Mouse (Mus musculus): ENCODE data around the gene Gm47791. TPM values are rescaled to one million over a fixed set of nuclear protein-coding genes. Genes with fewer than 3 reads are reported as not detected.
A peak's percentile ranks its signal among the peaks of the same experiment; 100 is the strongest.

Gm47791 gene
- total and polyA plus RNA-seq, 2 experiments from 2014 or later = not detected

DNA sequence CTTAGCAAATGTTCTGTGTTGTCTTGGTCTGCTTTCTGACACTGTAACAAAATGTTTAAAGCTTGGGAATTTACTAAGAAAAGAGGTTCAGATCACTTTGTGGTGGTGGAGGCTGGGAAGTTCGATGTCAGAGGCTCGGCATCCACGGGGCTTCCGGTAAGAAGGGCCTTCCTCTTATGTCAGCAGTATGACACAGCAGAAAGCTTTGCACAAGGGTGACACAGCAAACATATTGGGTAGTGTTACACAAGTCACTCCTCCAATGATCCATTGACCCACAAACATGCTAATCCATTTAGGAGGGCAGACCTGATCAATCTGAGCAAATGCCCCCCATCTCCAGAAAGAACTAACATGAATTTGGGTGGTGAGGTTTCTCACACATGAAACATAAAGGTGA, 26.0 kb upstream of the Gm47791 start:
- no peak overlapping the region for H3K4me3 ChIP-seq (ENCODE audit: low read depth, low read length)
- no peaks in the 10 kb centered on the region for H3K9me3 ChIP-seq (ENCODE audit: low read length)
- no peak overlapping the region for H3K4me2 ChIP-seq (ENCODE audit: low read depth)
- no peak for DNase-seq
- no peaks in the 10 kb centered on the region for H3K36me3 ChIP-seq (ENCODE audit: insufficient read depth)
- no peak overlapping the region for H3K27ac ChIP-seq (ENCODE audit: low read depth, low read length)
- 92% methylated on average over 4 of the region's 4 CpGs for WGBS
- no peak for TF ChIP-seq CTCF (IDR thresholded peaks at IDR 0.05; ENCODE audit: low read depth)
- ATAC-seq = no peak
- H3K27me3 ChIP-seq (ENCODE audit: insufficient read depth, low read length) = no peaks in the 10 kb centered on the region
- 0 out of 2 replicates have a peak, but pooled peaks cover 4% of the 10 kb centered on the region for H3K4me1 ChIP-seq (ENCODE audit: insufficient read depth)
- H3K9ac ChIP-seq = no peak overlapping the region

DNA sequence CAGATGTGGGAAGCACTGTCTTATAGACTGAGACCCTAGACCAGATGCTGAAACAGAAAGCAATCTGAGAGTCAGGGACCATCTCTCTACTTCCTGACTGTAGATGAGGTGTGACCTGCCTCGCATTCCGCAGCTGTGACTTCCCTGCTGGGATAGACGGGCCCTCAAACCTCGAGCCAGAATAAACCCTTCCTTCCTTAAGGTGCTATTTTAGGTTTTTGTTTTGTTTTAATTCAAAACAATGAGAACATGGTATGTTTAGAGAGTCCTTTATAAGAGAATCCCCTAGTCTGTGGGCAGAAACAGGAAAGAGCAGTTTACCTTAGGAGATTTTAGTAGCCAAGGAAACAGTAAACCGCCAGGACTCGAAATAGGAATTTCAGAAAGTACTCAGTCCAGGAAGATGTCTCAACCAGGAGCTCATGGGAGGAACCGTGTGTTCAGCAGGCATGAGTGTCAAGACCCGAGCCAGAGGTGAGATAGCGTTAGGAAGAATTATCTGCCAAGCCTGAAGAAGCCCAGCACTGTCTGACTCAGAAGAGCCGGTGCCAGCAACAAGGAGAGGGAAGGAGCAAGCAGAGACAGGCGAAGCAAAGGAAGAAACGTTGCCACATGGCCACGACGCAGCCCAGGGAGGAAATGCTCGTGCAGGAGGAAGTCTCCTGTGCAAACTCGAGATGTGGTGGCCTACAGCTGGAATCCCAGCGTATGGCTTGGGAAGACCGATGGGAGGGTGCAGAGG, 24.8 kb upstream of the Gm47791 start:
- Histone ChIP-seq H3K9me3 (ENCODE audit: low read length) (no peaks in the 10 kb centered on the region), H3K4me1 (ENCODE audit: insufficient read depth) (0 out of 2 replicates have a peak, but pooled peaks cover 4% of the 10 kb centered on the region), H3K4me3 (ENCODE audit: low read depth, low read length) (no peak overlapping the region), H3K4me2 (ENCODE audit: low read depth) (no peak overlapping the region), H3K36me3 (ENCODE audit: insufficient read depth) (no peaks in the 10 kb centered on the region), H3K9ac (no peak overlapping the region), H3K27ac (ENCODE audit: low read depth, low read length) (no peak overlapping the region), H3K27me3 (ENCODE audit: insufficient read depth, low read length) (no peaks in the 10 kb centered on the region)
- TF ChIP-seq CTCF (IDR thresholded peaks at IDR 0.05; ENCODE audit: low read depth) = no peak
- DNase-seq = no peak
- 82% methylated on average over 18 of the region's 18 CpGs for WGBS
- no peak for ATAC-seq

DNA sequence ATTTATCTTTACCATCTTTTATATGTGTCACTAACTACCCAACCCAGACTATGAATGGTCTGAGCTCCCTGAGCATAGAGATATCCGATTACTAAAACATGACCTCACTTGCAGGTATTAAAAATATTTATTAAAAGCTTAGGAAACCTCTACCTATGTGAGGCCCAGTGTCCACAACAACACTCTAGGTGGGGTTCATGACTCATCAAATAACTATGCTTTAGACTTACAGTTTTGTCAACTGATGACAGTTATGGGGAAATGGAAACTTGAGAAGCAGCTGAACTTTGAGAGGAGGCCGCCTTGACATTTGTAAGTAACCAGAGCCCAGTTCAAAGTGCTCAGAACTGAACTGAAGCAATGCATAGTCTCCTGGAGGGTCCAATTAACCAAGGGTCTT, 24.2 kb upstream of the Gm47791 start:
- no peak overlapping the region for H3K27ac ChIP-seq (ENCODE audit: low read depth, low read length)
- H3K4me2 ChIP-seq (ENCODE audit: low read depth) = no peak overlapping the region
- H3K4me1 ChIP-seq (ENCODE audit: insufficient read depth) = 0 out of 2 replicates have a peak, but pooled peaks cover 4% of the 10 kb centered on the region
- no peaks in the 10 kb centered on the region for H3K36me3 ChIP-seq (ENCODE audit: insufficient read depth)
- no peak overlapping the region for H3K4me3 ChIP-seq (ENCODE audit: low read depth, low read length)
- no peak overlapping the region for H3K9ac ChIP-seq
- no peak for DNase-seq
- no peak for ATAC-seq
- TF ChIP-seq CTCF (IDR thresholded peaks at IDR 0.05; ENCODE audit: low read depth) = no peak
- WGBS = 89% methylated on average over 2 of the region's 2 CpGs
- H3K27me3 ChIP-seq (ENCODE audit: insufficient read depth, low read length) = no peaks in the 10 kb centered on the region
- no peaks in the 10 kb centered on the region for H3K9me3 ChIP-seq (ENCODE audit: low read length)

- Histone ChIP-seq H3K36me3 (ENCODE audit: insufficient read depth) (no peaks in the 10 kb centered on the region), H3K27ac (ENCODE audit: low read depth, low read length) (no peak overlapping the region), H3K9me3 (ENCODE audit: low read length) (no peaks in the 10 kb centered on the region), H3K4me3 (ENCODE audit: low read depth, low read length) (no peak overlapping the region), H3K4me1 (ENCODE audit: insufficient read depth) (0 out of 2 replicates have a peak, but pooled peaks cover 4% of the 10 kb centered on the region), H3K4me2 (ENCODE audit: low read depth) (no peak overlapping the region), H3K27me3 (ENCODE audit: insufficient read depth, low read length) (no peaks in the 10 kb centered on the region), H3K9ac (no peak overlapping the region)
- ATAC-seq = peak; percentile 82
- WGBS = 40% methylated on average over 4 of the region's 4 CpGs
- DNase-seq = peak; percentile 65
- no peak for TF ChIP-seq CTCF (IDR thresholded peaks at IDR 0.05; ENCODE audit: low read depth)
Measured at GRCm38 (mm10) chr1:82793986-82794385, 22.9 kb upstream of the Gm47791 start.

- no peaks in the 10 kb centered on the region for H3K9me3 ChIP-seq (ENCODE audit: low read length)
- DNase-seq = no peak
- H3K4me2 ChIP-seq (ENCODE audit: low read depth) = no peak overlapping the region
- no peak overlapping the region for H3K4me3 ChIP-seq (ENCODE audit: low read depth, low read length)
- no peak for TF ChIP-seq CTCF (IDR thresholded peaks at IDR 0.05; ENCODE audit: low read depth)
- no peaks in the 10 kb centered on the region for H3K36me3 ChIP-seq (ENCODE audit: insufficient read depth)
- 0 out of 2 replicates have a peak, but pooled peaks cover 4% of the 10 kb centered on the region for H3K4me1 ChIP-seq (ENCODE audit: insufficient read depth)
- WGBS = 85% methylated on average over 3 of the region's 3 CpGs
- no peak overlapping the region for H3K9ac ChIP-seq
- no peak for ATAC-seq
- no peaks in the 10 kb centered on the region for H3K27me3 ChIP-seq (ENCODE audit: insufficient read depth, low read length)
- H3K27ac ChIP-seq (ENCODE audit: low read depth, low read length) = no peak overlapping the region
Measured at GRCm38 (mm10) chr1:82793110-82793509, 22.1 kb upstream of the Gm47791 start.

GRCm38 (mm10) chr1:82792238-82792637, 21.2 kb upstream of the Gm47791 start:
- H3K4me3 ChIP-seq (ENCODE audit: low read depth, low read length) = no peak overlapping the region
- H3K36me3 ChIP-seq (ENCODE audit: insufficient read depth) = no peaks in the 10 kb centered on the region
- H3K9me3 ChIP-seq (ENCODE audit: low read length) = no peaks in the 10 kb centered on the region
- 94% methylated on average over 6 of the region's 6 CpGs for WGBS
- TF ChIP-seq CTCF (IDR thresholded peaks at IDR 0.05; ENCODE audit: low read depth) = no peak
- H3K9ac ChIP-seq = no peak overlapping the region
- no peaks in the 10 kb centered on the region for H3K27me3 ChIP-seq (ENCODE audit: insufficient read depth, low read length)
- no peak overlapping the region; the same call in 1 of the 2 replicates for H3K27ac ChIP-seq (ENCODE audit: low read depth, low read length)
- DNase-seq = no peak
- 0 out of 2 replicates have a peak, but pooled peaks cover 4% of the 10 kb centered on the region for H3K4me1 ChIP-seq (ENCODE audit: insufficient read depth)
- ATAC-seq = no peak
- H3K4me2 ChIP-seq (ENCODE audit: low read depth) = no peak overlapping the region

DNA sequence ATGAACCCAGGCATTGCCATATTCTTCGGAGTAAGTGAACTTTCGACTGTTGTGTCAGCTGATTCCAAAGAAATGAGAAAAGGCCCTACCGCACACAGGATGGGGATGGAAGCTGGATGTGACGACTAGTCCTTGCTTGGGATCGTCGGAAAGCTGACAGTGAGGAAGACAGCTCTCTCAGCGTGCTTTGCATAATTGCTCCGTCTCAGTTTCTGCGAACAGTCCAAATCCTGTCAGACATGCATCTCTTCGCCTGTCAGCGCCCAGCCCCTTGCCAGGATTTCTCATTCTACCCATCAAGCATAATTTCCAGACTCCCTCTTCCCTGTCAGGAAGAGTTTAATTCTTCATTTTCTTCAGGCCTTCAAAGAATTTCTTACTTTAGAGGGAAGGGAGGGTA, 20.1 kb upstream of the Gm47791 start:
- ATAC-seq = peak; percentile 70
- H3K36me3 ChIP-seq (ENCODE audit: insufficient read depth) = no peaks in the 10 kb centered on the region
- H3K4me1 ChIP-seq (ENCODE audit: insufficient read depth) = 0 out of 2 replicates have a peak, but pooled peaks cover 4% of the 10 kb centered on the region
- no peak overlapping the region for H3K27ac ChIP-seq (ENCODE audit: low read depth, low read length)
- no peaks in the 10 kb centered on the region for H3K9me3 ChIP-seq (ENCODE audit: low read length)
- TF ChIP-seq CTCF (IDR thresholded peaks at IDR 0.05; ENCODE audit: low read depth) = no peak
- 52% methylated on average over 11 of the region's 11 CpGs for WGBS
- no peak overlapping the region for H3K9ac ChIP-seq
- H3K27me3 ChIP-seq (ENCODE audit: insufficient read depth, low read length) = no peaks in the 10 kb centered on the region
- peak; percentile 75 for DNase-seq
- H3K4me2 ChIP-seq (ENCODE audit: low read depth) = no peak overlapping the region
- H3K4me3 ChIP-seq (ENCODE audit: low read depth, low read length) = no peak overlapping the region

Measured in forebrain, postnatal 0 days (tissue).